Mouse (Mus musculus) heart, postnatal 25 days (tissue): Measurements from ENCODE around the gene Fitm1. TPM values are rescaled to one million over a fixed set of nuclear protein-coding genes. Genes with fewer than 3 reads are reported as not detected.

Experiments
- DNase-seq: peaks from one replicate; pipeline ENCODE4 v3.0.0; 2022; ENCODE audit warnings: low spot score
- intact Hi-C: fragments of 180-260 bp; cut with DNase I; formaldehyde crosslinking; loops from one replicate; pipeline ENCODE4 v1.15.1; 2025
- total RNA-seq, 2 experiments: library from RNA; stranded (reverse); gene quantifications; 2 replicates each; pipeline ENCODE4 v1.2.3; 2021

The Fitm1 gene
- total RNA-seq, 2 experiments from 2014 or later, result 192 to 214 TPM

DNA sequence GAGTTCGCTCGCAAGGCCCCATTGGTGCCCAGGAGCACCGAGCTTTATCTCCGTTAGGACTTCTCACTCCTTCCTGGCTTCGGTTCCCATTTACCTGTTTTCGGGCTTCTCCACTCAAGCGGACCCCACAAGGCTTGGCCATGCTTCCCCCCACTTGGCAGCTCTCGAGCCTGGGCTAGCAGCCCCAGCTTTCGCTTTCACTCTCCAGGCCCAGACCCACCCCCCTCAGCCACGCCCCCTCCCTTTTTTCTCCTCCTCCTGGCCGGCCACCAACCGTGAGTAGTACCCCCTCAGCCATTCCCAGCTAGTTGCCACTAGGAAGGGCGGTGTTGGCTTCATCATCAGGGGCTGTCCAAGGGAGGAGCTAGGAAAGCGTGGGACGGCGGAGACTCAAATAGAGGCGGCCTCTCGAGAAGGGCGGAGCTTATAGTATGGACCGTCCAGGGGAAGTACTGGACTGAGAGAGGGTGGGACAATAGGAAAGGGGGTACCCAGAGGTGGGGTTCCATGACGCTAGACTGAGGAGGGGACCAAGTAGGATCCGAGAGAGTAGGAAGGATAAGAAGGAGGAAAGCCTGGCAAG, 15.4 kb downstream of the Fitm1 start, which contains the start of gene Psme2:
Gene Psme2, minus strand, starts transcription at position 366 of the 583 bp plus-strand sequence.
- intact Hi-C loops, result loop anchor here (2.0 kb wide), 1 partner anchor 28 kb away; no protein-coding TSS in a partner anchor
- DNase-seq, result peak; percentile 96

- peak; percentile 95 for DNase-seq
- intact Hi-C loops, result loop anchor here (2.0 kb wide), 1 partner anchor 29 kb away; no protein-coding TSS in a partner anchor
These were observed 16.0 kb downstream of the Fitm1 start, which contains the start of gene Rnf31 for GRCm38 (mm10) chr14:55591331-55591891. Gene Rnf31, plus strand, starts transcription at chr14:55591708.

- intact Hi-C loops, result loop anchor here (1.0 kb wide), 1 partner anchor 11 kb away; the partner anchor contains the start of gene Irf9
- DNase-seq, result no peak
These were observed 16.8 kb downstream of the Fitm1 start for GRCm38 (mm10) chr14:55592226-55592625.

- intact Hi-C loops, result no loop called here
- DNase-seq, result no peak
These were observed 20.7 kb downstream of the Fitm1 start for GRCm38 (mm10) chr14:55596036-55596690.

DNA sequence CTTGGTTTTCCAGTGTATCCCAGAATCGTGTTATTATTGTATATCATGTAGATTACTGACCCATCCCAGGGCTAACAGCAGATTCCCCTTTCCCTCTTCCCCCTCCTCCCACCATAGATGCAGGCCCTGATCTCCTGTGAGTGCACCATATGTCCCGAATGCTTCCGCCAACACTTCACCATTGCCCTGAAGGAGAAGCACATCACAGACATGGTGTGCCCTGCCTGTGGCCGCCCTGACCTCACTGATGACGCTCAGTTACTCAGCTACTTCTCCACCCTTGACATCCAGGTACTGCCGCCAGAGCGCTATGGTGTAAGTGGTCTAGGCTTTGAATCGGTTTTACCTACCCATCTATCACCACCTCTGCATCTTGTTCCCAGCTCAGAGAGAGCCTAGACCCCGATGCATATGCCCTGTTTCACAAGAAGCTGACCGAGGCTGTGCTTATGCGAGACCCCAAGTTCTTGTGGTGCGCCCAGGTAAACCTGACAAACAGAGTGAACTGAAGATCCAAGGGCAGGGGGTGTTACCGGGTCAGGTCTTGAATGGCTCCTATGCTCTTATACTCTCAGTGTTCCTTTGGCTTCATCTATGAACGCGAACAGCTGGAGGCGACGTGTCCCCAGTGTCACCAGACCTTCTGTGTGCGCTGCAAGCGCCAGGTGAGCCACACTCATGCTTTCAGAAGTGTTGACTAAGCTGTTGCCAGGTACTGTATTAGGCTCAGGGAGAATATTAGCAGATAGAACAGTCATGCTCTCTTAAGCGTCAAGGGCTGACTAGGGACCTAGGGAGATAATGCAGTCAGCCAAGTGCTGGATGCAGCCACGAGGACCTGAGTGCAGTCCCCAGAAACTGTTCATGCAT, 23.3 kb downstream of the Fitm1 start:
- DNase-seq, result no peak
- intact Hi-C loops, result no loop called here

DNA sequence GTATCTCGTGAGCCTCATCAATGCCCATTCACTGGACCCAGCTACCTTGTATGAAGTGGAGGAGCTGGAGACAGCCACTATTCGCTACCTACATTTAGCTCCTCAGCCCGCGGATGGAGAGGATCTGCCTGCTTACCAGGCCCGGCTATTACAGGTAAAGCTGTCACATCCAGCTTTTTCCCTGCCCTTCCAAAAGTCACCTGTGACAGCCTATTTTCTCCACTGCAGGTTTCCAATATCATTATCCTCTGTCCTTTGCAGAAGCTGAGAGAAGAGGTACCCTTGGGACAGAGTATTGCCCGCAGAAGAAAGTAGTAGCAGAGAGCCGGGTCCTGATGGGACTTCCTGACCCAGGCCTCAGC, 27.8 kb downstream of the Fitm1 start, which contains the start of gene Irf9:
Gene Irf9, plus strand, starts transcription at position 301 of the 362 bp plus-strand sequence.
- intact Hi-C loops, result loop anchor here (1.0 to 5.0 kb wide), 3 partner anchors 11 to 106 kb away; partner anchors contain the start of genes A730061H03Rik and Dcaf11
- no peak for DNase-seq

GRCm38 (mm10) chr14:55603633-55604576, 28.5 kb downstream of the Fitm1 start:
- DNase-seq, result peak; percentile 87
- intact Hi-C loops, result loop anchor here (1.0 to 5.0 kb wide), 3 partner anchors 12 to 107 kb away; partner anchors contain the start of genes A730061H03Rik and Dcaf11

DNA sequence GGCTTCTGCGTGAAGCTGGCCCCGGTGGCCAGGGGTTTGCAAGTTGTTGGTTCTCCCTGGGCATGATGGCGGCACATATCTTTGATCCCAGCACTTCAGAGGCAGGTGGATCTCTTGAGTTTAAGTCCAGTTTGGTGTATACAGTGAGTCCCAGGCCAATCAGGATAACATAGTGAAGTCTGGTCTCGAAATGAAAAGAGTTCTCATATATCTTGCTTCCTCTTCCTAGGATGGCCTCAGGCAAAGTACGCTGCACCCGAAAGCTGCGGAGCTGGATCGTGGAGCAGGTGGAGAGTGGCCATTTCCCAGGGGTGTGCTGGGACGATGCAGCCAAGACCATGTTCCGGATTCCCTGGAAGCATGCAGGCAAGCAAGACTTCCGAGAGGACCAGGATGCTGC, 29.4 kb downstream of the Fitm1 start:
- intact Hi-C loops, result loop anchor here (5.0 kb wide), 2 partner anchors 43 to 108 kb away; partner anchors contain the start of genes A730061H03Rik and Dcaf11
- DNase-seq, result no peak

- intact Hi-C loops, result no loop called here
- no peak for DNase-seq
These were observed 30.5 kb downstream of the Fitm1 start for GRCm38 (mm10) chr14:55605743-55606459.

DNA sequence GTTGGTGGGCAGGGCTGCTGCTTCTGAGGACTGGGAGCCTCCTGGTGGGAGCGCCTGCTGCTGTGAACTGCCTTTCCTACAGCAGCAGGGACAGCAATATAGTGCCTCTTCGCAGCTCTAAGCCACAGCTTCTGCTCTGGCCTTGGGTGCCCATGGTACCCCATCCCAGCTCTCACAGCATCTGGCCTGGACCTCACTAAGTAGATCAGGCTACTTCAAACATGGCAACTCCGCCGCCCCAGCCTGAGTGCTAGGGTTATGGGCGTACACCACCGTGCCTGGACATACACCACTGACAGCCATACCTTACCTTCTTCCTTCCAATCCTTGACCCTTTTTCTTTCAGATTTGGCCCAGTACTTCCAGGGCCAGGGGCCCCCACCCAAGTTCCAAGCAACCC, 32.9 kb downstream of the Fitm1 start:
- DNase-seq, result no peak
- intact Hi-C loops, result no loop called here

- intact Hi-C loops, result no loop called here
These were observed 37.9 kb downstream of the Fitm1 start for GRCm38 (mm10) chr14:55613346-55613745.

GRCm38 (mm10) chr14:55614565-55615178, 39.3 kb downstream of the Fitm1 start:
- no peak for DNase-seq
- intact Hi-C loops, result no loop called here

More at GRCm38 (mm10) chr14:55613346-55613745, 37.9 kb downstream of the Fitm1 start:
- no peak for DNase-seq

- no peak for DNase-seq
- intact Hi-C loops, result no loop called here
These were observed 40.5 kb downstream of the Fitm1 start for GRCm38 (mm10) chr14:55615876-55616275.

- intact Hi-C loops, result no loop called here
These were observed 41.4 kb downstream of the Fitm1 start for GRCm38 (mm10) chr14:55616844-55617243.

GRCm38 (mm10) chr14:55617822-55618221, 42.4 kb downstream of the Fitm1 start, which contains the start of gene Rec8:
Gene Rec8, plus strand, starts transcription at chr14:55618037.
- intact Hi-C loops, result no loop called here
- no peak for DNase-seq

More at GRCm38 (mm10) chr14:55616844-55617243, 41.4 kb downstream of the Fitm1 start:
- DNase-seq, result no peak

GRCm38 (mm10) chr14:55618486-55619195, 43.2 kb downstream of the Fitm1 start:
- intact Hi-C loops, result no loop called here
- DNase-seq, result no peak
